Mouse (Mus musculus) sigmoid colon, adult 10 weeks (tissue): Measurements from ENCODE around the gene 3110070M22Rik. TPM values are rescaled to one million over a fixed set of nuclear protein-coding genes. Genes with fewer than 3 reads are reported as not detected.

Experiments used
- polyA plus RNA-seq: library from polyadenylated mRNA; stranded (reverse); fragments of 350-450 nt; fragmentation: Illumina TruSeq; extraction: RNeasy Lipid Tissue Mini Kit (QIAGEN cat#74804); gene quantifications from one replicate; pipeline ENCODE4 v1.2.3, GENCODE M21; 2014; ENCODE audit warnings: low read depth, low replicate concordance

The 3110070M22Rik gene
- not detected for polyA plus RNA-seq

GRCm38 (mm10) chr13:119487880-119488580 is at the start of gene 3110070M22Rik, which contains the start of gene Tmem267:
Gene 3110070M22Rik (minus strand): TSS chr13:119488383.
Gene Tmem267 (plus strand): TSS chr13:119488039.

DNA sequence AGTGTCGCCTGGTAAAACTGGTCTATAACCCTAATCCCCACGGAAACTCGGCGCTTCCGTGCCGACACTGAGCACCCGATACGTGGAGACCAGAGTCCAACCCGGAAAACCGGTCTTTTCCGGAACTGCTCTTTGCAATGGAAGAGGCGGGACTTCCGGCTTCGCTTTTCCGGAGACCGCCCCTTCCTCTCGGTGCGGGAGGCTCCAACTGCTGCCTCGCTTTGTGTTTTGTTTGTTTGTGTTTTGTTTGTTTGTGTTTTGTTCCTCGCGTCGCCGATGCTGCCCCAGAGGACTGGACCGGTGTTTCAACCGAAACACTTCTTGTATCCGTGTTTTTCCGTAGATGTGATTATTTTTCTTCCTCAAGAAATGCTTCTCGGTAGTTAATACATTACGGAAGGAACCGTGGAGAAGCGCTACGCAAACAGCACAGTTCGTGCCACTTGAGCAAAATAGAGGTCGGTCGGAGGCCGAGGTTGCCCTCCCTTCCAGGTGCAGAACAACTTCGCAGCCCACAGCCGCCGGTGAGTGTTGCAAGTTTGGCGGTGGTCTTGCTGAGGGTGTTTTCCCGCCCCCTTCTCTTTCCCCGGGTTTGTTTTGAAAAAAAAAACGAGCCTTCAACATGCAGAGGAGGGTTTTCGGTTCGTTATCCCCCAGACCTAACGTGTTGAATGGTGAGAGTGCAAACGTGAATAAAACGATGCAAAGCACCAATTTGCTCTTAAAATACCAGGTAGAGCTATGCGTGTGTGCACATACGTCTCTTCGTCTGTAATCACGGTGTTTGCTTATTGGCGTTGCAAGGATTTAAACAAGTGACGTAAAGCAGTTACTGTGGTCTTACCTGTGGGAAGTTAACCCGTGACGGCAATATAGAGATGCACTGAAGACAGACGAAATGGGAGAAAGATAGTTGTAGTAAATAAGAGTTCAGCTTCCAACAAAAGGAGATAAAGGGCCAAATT is 25.3 kb downstream of the 3110070M22Rik start, which contains the start of gene 4833420G17Rik:
Gene 4833420G17Rik, plus strand, starts transcription at position 173 of the 965 bp plus-strand sequence.

Other genes with a start within 250 kb of the 3110070M22Rik start
- 254 TPM for gene Paip1, start 59.8 kb downstream of the 3110070M22Rik start, polyA plus RNA-seq
- gene 4833420G17Rik, start 25.6 kb downstream of the 3110070M22Rik start, polyA plus RNA-seq = 104 TPM
- gene Tmem267, start 344 bp downstream of the 3110070M22Rik start, polyA plus RNA-seq = 19.2 TPM
- 338 TPM for gene Ccl28, start 135.4 kb upstream of the 3110070M22Rik start, polyA plus RNA-seq
- 554 TPM for gene Hmgcs1, start 202.0 kb upstream of the 3110070M22Rik start, polyA plus RNA-seq